Mouse (Mus musculus) hindbrain, embryonic 14.5 days (tissue): ENCODE results near the gene Krt82. TPM values are rescaled to one million over a fixed set of nuclear protein-coding genes. Genes with fewer than 3 reads are reported as not detected.

Experiments
- ATAC-seq: fragments of 200-750 bp; cut with Nextera tagmentation; 2 replicates; pipeline ENCODE4 v1.8.0; 2017; ENCODE audit warnings: moderate number of reproducible peaks, mild to moderate bottlenecking, moderate TSS enrichment, moderate library complexity; ENCODE audit not compliant: low FRiP score
- DNase-seq: peaks from one replicate; pipeline ENCODE4 v3.0.0-alpha.2; 2015; ENCODE audit warnings: low spot score
- H3K27ac ChIP-seq: fragments of 300-500 bp; sonication (generic); 2 replicates; pipeline ENCODE4 v1.5.1; 2014; ENCODE audit warnings: mild to moderate bottlenecking, moderate library complexity
- H3K27me3 ChIP-seq: fragments of 300-500 bp; sonication (generic); 2 replicates; pipeline ENCODE4 v1.6.1; 2014; ENCODE audit warnings: mild to moderate bottlenecking, low read length, mixed read lengths; ENCODE audit not compliant: control insufficient read depth, insufficient read depth
- H3K36me3 ChIP-seq: fragments of 300-500 bp; sonication (generic); replicated peaks from 2 replicates; pipeline ENCODE4 v1.6.1; 2014; ENCODE audit not compliant: control insufficient read depth, insufficient read depth
- H3K4me1 ChIP-seq: fragments of 300-500 bp; sonication (generic); replicated peaks from 2 replicates; pipeline ENCODE4 v1.6.1; 2014; ENCODE audit warnings: antibody characterized with exemption, low read length, mixed read lengths; ENCODE audit not compliant: control insufficient read depth, insufficient read depth
- H3K4me2 ChIP-seq: fragments of 300-500 bp; sonication (generic); replicated peaks from 2 replicates; pipeline ENCODE4 v1.6.1; 2014; ENCODE audit warnings: mild to moderate bottlenecking, moderate library complexity
- H3K4me3 ChIP-seq: fragments of 300-500 bp; sonication (generic); replicated peaks from 2 replicates; pipeline ENCODE4 v1.5.1; 2014; ENCODE audit warnings: mild to moderate bottlenecking, low read length
- H3K9ac ChIP-seq: fragments of 300-500 bp; sonication (generic); 2 replicates; pipeline ENCODE4 v1.6.1; 2014
- H3K9me3 ChIP-seq: fragments of 300-500 bp; sonication (generic); 2 replicates; pipeline ENCODE4 v1.6.1; 2016; ENCODE audit warnings: low read length; ENCODE audit not compliant: control insufficient read depth
- WGBS: fragments of 180-500 bp; shearing (Covaris S2); extraction: QIAGEN DNeasy Blood & Tissue Kit; methylation state at CpG from one replicate; pipeline ENCODE4 v1.1.7; 2014; 5-methylcytosine and 5-hydroxymethylcytosine counted together
- polyA plus RNA-seq: library from polyadenylated mRNA; unstranded; fragments of >200 nt; fragmentation: Nextera tagmentation; extraction: Ambion mirVana; gene quantifications from 2 replicates; pipeline ENCODE4 v1.2.1, GENCODE M21; 2014

Krt82 gene
- polyA plus RNA-seq, 1 experiment from 2014 or later: not detected

DNA sequence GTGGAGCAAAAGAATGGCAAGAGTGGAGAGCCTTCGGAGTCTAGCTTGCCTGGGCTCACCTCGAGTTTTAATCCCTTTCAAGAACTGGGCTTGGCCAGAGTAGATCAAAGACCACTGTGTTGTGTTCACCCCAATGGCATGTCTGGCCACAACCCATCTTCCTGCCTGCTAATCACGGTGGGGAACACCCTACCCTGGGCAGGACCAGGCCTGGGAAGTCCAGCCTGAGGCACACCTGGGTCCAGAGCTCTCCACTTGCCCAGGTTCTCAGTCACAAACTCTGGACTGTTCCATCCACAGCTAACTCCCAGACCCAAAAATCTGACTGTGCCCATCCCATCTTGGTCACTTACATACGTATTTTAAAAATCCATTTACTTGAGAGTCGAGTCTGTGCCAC, 12.4 kb upstream of the Krt82 start, which contains the start of gene Krt90:
TSS of gene Krt90 (minus strand) at position 101 of the 400 bp plus-strand sequence.
- no peak within 1 kb of the TSS for H3K9ac ChIP-seq
- no peak within 1 kb of the TSS for H3K27ac ChIP-seq
- no peak within 1 kb of the TSS for H3K4me3 ChIP-seq
- DNase-seq: no peak
- H3K27me3 ChIP-seq: no peaks in the 10 kb centered on the region
- ATAC-seq: no peak
- 77% methylated on average over 5 of the region's 5 CpGs for WGBS
- no peaks in the 10 kb centered on the region for H3K4me1 ChIP-seq
- no peaks in the 10 kb centered on the region for H3K36me3 ChIP-seq
- H3K9me3 ChIP-seq: no peaks in the 10 kb centered on the region
- no peak within 1 kb of the TSS for H3K4me2 ChIP-seq

DNA sequence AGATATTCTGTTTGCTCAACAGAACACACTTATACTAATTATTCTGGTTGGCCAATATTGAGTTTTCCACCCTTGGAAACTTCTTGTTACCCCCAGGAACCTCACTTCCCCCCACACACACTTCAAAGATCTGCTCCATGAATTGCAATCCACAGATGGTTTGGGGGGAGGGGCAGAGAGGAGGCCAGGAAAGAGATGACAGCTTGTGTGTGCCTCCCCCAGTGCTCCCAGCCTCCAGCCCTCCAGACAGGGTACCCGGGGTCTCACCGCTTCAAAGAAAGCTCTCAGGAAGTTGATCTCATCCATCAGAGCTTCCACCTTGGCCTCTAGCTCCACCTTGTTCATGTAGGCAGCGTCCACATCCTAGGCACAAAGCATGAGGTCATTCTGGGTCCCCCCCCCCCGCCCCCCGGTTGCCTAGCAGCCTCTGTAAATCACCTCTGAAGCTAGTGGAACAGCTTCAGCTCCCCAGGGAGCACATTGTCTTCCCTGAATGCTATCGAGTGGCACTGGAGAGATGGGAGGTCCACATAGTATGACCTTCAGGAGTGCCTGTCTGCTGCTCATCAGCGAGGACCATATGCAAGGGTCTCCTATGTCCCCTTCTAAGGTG, 7.7 kb upstream of the Krt82 start:
- H3K4me2 ChIP-seq: no peak overlapping the region
- H3K9ac ChIP-seq: no peak overlapping the region
- no peak for DNase-seq
- no peak overlapping the region for H3K27ac ChIP-seq
- H3K36me3 ChIP-seq: no peaks in the 10 kb centered on the region
- WGBS: 10% methylated on average over 7 of the region's 7 CpGs
- no peak overlapping the region for H3K4me3 ChIP-seq
- 0 out of 2 replicates have a peak, but pooled peaks cover under 1% of the 10 kb centered on the region for H3K4me1 ChIP-seq
- no peaks in the 10 kb centered on the region for H3K27me3 ChIP-seq
- no peaks in the 10 kb centered on the region for H3K9me3 ChIP-seq
- no peak for ATAC-seq

DNA sequence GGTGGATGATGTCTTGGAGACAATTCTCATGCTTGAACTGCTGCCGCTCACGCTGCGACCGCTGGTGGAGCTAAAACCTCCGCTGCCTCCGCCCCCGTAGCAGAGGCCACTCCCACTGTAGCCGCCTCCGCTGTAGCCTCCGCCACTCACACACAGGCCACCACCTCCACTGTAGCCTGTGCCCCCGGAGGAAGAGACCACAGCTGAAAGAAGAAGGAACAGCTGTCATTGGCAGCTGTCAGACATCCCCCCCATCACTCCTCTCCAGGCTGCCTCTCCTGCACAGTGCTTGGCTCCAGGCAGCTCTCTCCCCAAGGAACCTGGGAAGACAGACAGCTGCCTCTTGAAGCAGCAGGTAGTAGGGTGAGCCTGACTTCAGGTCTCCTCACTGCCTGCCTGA, 2.7 kb upstream of the Krt82 start:
- H3K4me3 ChIP-seq: no peak overlapping the region
- H3K4me2 ChIP-seq: peak overlapping the region; percentile 35
- H3K36me3 ChIP-seq: no peaks in the 10 kb centered on the region
- WGBS: 2% methylated on average over 10 of the region's 11 CpGs
- 0 out of 2 replicates have a peak, but pooled peaks cover 6% of the 10 kb centered on the region for H3K4me1 ChIP-seq
- peak; percentile 36 for DNase-seq
- no peaks in the 10 kb centered on the region for H3K27me3 ChIP-seq
- ATAC-seq: no peak
- no peak overlapping the region for H3K9ac ChIP-seq
- H3K27ac ChIP-seq: no peak overlapping the region
- no peaks in the 10 kb centered on the region for H3K9me3 ChIP-seq

DNA sequence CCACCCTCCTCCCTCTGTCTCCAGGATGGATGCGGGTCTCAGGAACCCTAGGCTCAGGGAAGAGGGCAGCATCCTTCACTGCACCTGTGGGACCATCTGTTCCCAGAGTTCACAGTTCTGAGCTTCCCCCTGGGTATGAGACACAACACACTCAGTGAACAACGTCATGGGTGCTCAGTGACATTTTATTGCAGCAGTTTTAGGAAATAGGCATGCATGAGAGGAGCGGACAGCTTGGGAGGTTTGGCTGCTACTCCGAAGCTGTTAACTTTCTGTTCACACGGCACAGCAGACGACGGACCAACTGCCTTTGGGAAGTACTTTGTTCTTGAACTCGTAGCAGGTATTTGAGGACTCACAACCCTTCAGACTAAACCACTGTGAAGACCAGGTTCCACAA, 1.7 kb upstream of the Krt82 start:
- Histone ChIP-seq H3K4me1 (0 out of 2 replicates have a peak, but pooled peaks cover 6% of the 10 kb centered on the region), H3K4me2 (no peak overlapping the region), H3K36me3 (no peaks in the 10 kb centered on the region), H3K4me3 (no peak overlapping the region), H3K27me3 (no peaks in the 10 kb centered on the region), H3K9me3 (no peaks in the 10 kb centered on the region), H3K9ac (no peak overlapping the region), H3K27ac (no peak overlapping the region)
- DNase-seq: no peak
- ATAC-seq: no peak
- WGBS: 82% methylated on average over 8 of the region's 8 CpGs

DNA sequence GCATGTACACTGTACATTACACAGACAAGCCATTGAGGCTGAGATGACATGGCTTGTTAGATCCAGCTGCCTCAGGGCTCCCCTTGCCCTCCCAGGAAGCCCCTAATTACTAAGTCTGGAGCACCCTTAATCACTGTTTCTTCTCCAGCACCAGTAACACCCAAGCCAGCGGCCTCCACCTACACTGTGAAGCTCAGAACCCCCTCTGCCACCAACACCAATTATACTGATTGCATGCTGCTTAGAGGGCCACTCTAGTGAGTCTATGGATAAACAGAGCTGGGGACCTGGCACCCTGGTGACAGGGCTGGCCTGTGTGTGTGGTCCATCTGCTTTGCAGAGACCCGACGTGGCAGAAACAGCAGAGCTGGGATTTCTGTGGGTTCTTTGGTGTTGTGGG, 6.0 kb downstream of the Krt82 start:
- no peaks in the 10 kb centered on the region for H3K9me3 ChIP-seq
- no peak for ATAC-seq
- 58% methylated on average over 3 of the region's 3 CpGs for WGBS
- no peak overlapping the region for H3K4me2 ChIP-seq
- no peaks in the 10 kb centered on the region for H3K36me3 ChIP-seq
- no peak overlapping the region for H3K27ac ChIP-seq
- H3K4me3 ChIP-seq: no peak overlapping the region
- DNase-seq: no peak
- no peaks in the 10 kb centered on the region for H3K4me1 ChIP-seq
- no peaks in the 10 kb centered on the region for H3K27me3 ChIP-seq
- no peak overlapping the region for H3K9ac ChIP-seq

DNA sequence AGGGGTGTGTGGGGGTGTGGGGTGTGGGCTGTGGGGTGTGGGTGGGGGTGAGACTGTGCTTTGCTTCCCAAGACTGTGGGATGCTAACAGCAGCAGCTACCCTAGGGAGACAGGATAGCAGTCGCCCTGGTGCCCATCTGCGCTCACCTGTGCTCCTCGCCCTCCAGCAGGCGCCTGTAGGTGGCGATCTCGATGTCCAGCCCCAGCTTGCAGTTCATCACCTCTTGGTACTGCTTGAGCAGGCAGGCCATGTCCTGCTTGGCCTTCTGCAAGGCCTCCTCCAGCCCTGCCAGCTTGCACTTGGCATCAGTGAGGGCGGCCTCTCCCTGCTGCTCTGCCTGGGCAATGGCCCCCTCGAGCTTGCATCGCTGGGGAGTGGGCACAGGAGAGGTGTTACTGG, 7.9 kb downstream of the Krt82 start:
- no peak overlapping the region for H3K4me3 ChIP-seq
- no peaks in the 10 kb centered on the region for H3K4me1 ChIP-seq
- H3K36me3 ChIP-seq: no peaks in the 10 kb centered on the region
- WGBS: 63% methylated on average over 9 of the region's 9 CpGs
- ATAC-seq (no peak), DNase-seq (no peak)
- H3K4me2 ChIP-seq: no peak overlapping the region
- H3K27ac ChIP-seq: no peak overlapping the region
- H3K9ac ChIP-seq: no peak overlapping the region
- H3K9me3 ChIP-seq: no peaks in the 10 kb centered on the region
- H3K27me3 ChIP-seq: no peaks in the 10 kb centered on the region

DNA sequence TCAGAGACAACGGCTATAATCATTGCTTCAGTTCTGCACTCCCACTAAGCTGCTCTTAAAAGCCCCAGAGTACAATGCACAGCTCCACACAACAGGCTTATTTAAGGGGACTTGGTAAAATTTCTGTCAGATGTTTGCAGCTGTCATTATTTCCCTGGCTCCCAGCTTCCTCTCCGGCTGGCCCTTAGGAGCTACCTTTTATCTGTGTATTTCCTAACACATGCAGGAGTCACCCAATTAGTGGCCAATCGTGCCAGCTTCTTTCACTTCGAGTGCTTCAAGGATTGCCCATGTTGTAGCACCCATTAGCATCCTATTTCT, 11.9 kb downstream of the Krt82 start:
- Histone ChIP-seq H3K27ac (no peak overlapping the region), H3K4me1 (no peaks in the 10 kb centered on the region), H3K9me3 (no peaks in the 10 kb centered on the region), H3K9ac (no peak overlapping the region), H3K27me3 (no peaks in the 10 kb centered on the region), H3K4me3 (no peak overlapping the region), H3K36me3 (no peaks in the 10 kb centered on the region), H3K4me2 (no peak overlapping the region)
- ATAC-seq (no peak), DNase-seq (no peak)
- 77% methylated on average over 4 of the region's 4 CpGs for WGBS

DNA sequence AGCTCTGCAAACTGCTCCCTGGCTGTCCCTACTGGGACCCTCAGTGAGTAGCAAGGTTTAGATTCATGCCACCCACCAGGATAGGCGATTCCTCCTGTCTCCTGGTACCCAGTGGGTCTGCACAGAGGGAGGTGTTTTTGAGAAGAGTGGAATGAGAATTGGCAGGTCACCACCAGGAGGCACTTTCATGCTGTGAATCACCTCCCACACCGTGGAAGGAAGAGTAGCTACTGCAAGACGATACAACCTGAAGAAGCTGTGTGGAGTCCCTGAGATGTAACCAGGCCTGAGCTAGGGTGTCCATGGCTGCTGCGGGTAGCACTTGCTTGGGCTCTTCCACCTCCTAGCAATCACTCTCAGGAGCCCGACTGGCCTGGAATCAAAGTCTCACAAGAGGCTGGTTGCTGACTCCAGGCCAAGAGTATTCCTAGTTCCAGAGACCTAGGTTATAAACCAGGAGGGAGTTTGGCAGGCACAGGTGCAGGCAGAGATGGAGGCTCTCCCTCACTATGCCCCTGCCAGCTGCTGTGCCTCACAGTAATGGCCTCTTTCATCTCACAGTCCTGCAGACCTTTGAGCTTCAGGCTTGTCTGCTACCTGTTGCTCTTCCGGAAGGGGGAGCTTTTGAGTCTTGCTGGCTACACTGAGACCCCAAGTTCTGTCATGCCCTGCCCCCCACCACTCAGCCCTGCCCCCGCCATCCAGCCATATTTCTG, 12.4 kb downstream of the Krt82 start:
- Histone ChIP-seq H3K36me3 (no peaks in the 10 kb centered on the region), H3K27ac (no peak overlapping the region), H3K4me2 (no peak overlapping the region), H3K9me3 (no peaks in the 10 kb centered on the region), H3K9ac (no peak overlapping the region), H3K4me3 (no peak overlapping the region), H3K27me3 (no peaks in the 10 kb centered on the region), H3K4me1 (no peaks in the 10 kb centered on the region)
- WGBS: 42% methylated on average over 7 of the region's 7 CpGs
- no peak for DNase-seq
- no peak for ATAC-seq

DNA sequence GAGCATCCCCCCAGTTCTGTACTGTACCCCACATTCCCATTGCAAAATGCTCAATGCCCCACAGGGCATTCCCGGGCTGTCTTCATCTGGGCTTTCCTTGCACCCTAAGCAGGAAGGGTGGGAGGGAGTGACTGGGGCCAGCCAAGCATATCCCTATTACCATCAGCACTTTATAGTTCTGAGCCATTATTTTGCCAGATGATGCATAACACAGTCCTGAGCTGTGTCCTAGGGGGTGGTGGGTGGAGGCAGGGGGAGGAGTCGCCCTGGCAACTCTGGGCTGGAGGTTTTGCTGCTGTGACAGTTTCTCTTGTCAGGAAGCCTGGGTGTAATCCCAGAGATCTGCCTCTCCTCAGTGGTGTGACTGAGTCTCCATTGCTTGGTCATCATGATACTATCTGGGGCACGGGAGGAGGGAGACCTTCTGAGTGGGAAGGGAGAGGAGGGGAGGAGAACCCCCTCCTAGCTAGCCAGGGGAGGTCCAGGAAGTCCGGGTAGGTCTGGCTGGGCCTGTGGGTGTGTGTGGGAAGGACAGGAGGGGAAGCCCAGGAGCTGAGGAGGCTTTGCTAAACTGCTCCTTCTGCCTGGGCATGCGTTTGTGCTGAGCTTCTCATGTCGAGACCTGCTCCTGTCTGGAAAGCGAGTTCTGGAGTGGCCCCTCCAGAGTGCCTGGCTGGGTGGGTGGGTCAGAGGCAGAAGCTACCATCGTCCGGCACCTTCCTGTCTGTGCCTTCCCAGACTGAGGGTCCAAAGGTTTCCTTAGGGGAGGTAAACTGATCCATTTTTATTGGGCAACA, 14.2 kb downstream of the Krt82 start:
- Histone ChIP-seq H3K4me1 (no peaks in the 10 kb centered on the region), H3K4me2 (no peak overlapping the region), H3K4me3 (no peak overlapping the region), H3K27me3 (no peaks in the 10 kb centered on the region), H3K27ac (no peak overlapping the region), H3K9ac (no peak overlapping the region), H3K9me3 (no peaks in the 10 kb centered on the region), H3K36me3 (no peaks in the 10 kb centered on the region)
- DNase-seq (no peak), ATAC-seq (no peak)
- WGBS: 58% methylated on average over 9 of the region's 9 CpGs
